Mouse (Mus musculus) C2C12 (cell line): Measurements from ENCODE around the gene Zdhhc20. TPM values are rescaled to one million over a fixed set of nuclear protein-coding genes. Genes with fewer than 3 reads are reported as not detected.
"Not testable (repeated sequence)": the region's sequence is repeated elsewhere in the genome, so short reads cannot be mapped to it uniquely, and the experiment has no call there.

Experiments
- H3K27me3 ChIP-seq: one replicate; pipeline ENCODE4 v1.6.1; 2011; ENCODE audit not compliant: control insufficient read depth, insufficient read depth, insufficient read length
- H3K36me3 ChIP-seq: one replicate; pipeline ENCODE4 v1.6.1; 2011; ENCODE audit not compliant: control insufficient read depth, insufficient read depth
- H3K4me3 ChIP-seq: one replicate; pipeline ENCODE4 v1.5.1; 2011; ENCODE audit warnings: mild to moderate bottlenecking, control low read depth; ENCODE audit not compliant: poor library complexity, insufficient read depth, severe bottlenecking
- H3K79me2 ChIP-seq: one replicate; pipeline ENCODE4 v1.6.1; 2011; ENCODE audit not compliant: control insufficient read depth, insufficient read depth
- H3K79me3 ChIP-seq: one replicate; pipeline ENCODE4 v1.6.1; 2011; ENCODE audit warnings: low read depth, control low read depth
- H3ac ChIP-seq: one replicate; pipeline ENCODE3; 2011; ENCODE audit warnings: low read depth; ENCODE audit not compliant: control insufficient read depth, insufficient read length
- CEBPB ChIP-seq: IDR thresholded peaks from one replicate; pipeline ENCODE4 v1.6.1; 2011; ENCODE audit warnings: low read depth, mild to moderate bottlenecking, control low read depth, moderate library complexity
- CTCF ChIP-seq: IDR thresholded peaks from one replicate; pipeline ENCODE4 v1.5.1; 2011; ENCODE audit not compliant: control insufficient read depth, insufficient read depth, insufficient read length
- FOSL1 ChIP-seq: IDR thresholded peaks from one replicate; pipeline ENCODE4 v1.8.0; 2011; ENCODE audit warnings: mild to moderate bottlenecking, low read length; ENCODE audit not compliant: poor library complexity, insufficient read depth, severe bottlenecking
- MAX ChIP-seq: IDR thresholded peaks from one replicate; pipeline ENCODE4 v1.6.1; 2011; ENCODE audit warnings: mild to moderate bottlenecking, control low read depth
- MYOD1 ChIP-seq: IDR thresholded peaks from one replicate; pipeline ENCODE4 v1.6.1; 2011; ENCODE audit warnings: low read depth; ENCODE audit not compliant: control insufficient read depth, insufficient read length
- MYOG ChIP-seq: IDR thresholded peaks from one replicate; pipeline ENCODE4 v1.6.1; 2011; ENCODE audit not compliant: control insufficient read depth, insufficient read length; ENCODE audit errors: extremely low read depth
- USF1 ChIP-seq: IDR thresholded peaks from one replicate; pipeline ENCODE4 v1.6.1; 2011; ENCODE audit warnings: low read depth, mild to moderate bottlenecking, control low read depth, moderate library complexity
- polyA plus RNA-seq: library from polyadenylated mRNA; unstranded; fragments of >200 nt; fragmentation: generic; extraction: Trizol; gene quantifications from one replicate; pipeline ENCODE4 v1.2.1, GENCODE M21; 2012; ENCODE audit warnings: missing spikeins

The Zdhhc20 gene
- polyA plus RNA-seq, 1 experiment, result 8.0 TPM

GRCm38 (mm10) chr14:57850330-57850729, 39.7 kb downstream of the Zdhhc20 start:
- H3K27me3 ChIP-seq, result no peaks in the 10 kb centered on the region

DNA sequence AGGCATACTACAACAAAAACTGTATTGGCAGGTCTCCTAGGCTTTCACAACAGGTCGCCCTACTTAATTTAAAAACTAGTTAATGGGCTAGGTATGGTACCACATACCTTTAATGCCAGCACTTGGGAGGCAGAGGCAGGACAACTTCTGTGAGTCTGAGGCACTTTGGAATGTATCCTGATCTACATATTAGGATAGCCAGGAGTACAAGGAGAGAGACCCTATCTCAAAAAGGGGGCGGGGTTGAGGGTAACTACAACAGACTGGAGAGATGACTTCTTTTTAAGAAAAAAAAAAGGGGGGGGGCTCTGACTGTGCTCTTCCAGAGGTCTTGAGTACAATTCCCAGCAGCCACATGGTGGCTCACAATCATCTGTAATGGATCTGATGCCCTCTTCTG, 41.4 kb downstream of the Zdhhc20 start:
- Histone ChIP-seq H3K79me3 (no peaks in the 10 kb centered on the region), H3K79me2 (no peaks in the 10 kb centered on the region), H3ac (no peak overlapping the region), H3K27me3 (no peaks in the 10 kb centered on the region), H3K36me3 (peaks cover 4% of the 10 kb centered on the region), H3K4me3 (no peak overlapping the region)
- TF ChIP-seq CTCF (no peak), MYOG (no peak), FOSL1 (no peak), USF1 (no peak), MYOD1 (no peak), MAX (no peak)

More at GRCm38 (mm10) chr14:57850330-57850729, 39.7 kb downstream of the Zdhhc20 start:
- H3K4me3 ChIP-seq, result no peak overlapping the region
- no peaks in the 10 kb centered on the region for H3K79me3 ChIP-seq
- no peak for TF ChIP-seq MYOD1
- TF ChIP-seq CEBPB, result no peak
- no peak for TF ChIP-seq USF1
- TF ChIP-seq MAX, result no peak
- TF ChIP-seq FOSL1, result no peak
- TF ChIP-seq CTCF, result no peak
- TF ChIP-seq MYOG, result no peak
- H3ac ChIP-seq, result no peak overlapping the region
- H3K36me3 ChIP-seq, result peaks cover 4% of the 10 kb centered on the region
- no peaks in the 10 kb centered on the region for H3K79me2 ChIP-seq

DNA sequence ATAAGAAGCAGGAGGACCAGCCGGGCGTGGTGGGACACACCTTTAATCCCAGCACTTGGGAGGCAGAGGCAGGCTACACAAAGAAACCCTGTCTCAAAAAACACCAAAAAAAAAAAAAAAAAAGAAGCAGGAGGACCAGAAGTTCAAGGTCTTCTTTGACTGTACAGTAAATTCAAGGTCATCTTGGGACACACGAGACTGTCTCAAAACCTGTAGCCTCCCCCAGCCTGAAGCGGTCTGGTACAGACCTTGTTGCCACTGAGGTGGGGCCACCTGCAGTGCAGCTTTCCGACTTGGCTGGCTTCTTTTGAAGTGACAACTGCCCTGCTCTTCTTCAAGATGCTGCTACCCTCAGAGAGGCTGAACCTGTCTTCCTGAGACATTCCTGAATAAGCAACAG, 42.0 kb downstream of the Zdhhc20 start:
- H3ac ChIP-seq, H3K36me3 ChIP-seq, H3K79me3 ChIP-seq, H3K27me3 ChIP-seq, H3K79me2 ChIP-seq, H3K4me3 ChIP-seq: not testable (repeated sequence)

DNA sequence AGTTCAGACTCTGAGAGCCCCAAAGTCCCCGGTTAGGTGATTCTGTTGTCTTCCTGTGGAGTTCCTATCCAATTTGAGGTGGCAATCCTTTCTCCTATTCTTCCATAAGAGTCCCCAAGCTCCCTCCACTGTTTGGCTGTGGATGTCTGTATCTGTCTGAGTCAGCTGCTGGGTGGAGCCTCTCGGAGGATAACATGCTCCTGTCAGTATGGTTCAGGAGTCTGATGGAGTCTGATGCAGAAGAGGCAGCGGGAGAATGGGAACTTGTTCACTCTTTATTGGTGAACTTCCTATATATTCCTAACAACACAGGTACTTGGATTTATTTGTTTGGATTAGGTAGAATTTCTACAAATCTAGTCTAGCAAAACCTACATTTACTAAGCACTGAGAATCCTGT, 45.5 kb downstream of the Zdhhc20 start:
- TF ChIP-seq CEBPB (no peak), MYOG (no peak), USF1 (no peak)
- no peaks in the 10 kb centered on the region for H3K79me3 ChIP-seq
- no peak overlapping the region for H3ac ChIP-seq
- H3K27me3 ChIP-seq, result no peaks in the 10 kb centered on the region
- H3K4me3 ChIP-seq, result no peak overlapping the region
- no peaks in the 10 kb centered on the region for H3K79me2 ChIP-seq
- no peaks in the 10 kb centered on the region for H3K36me3 ChIP-seq

DNA sequence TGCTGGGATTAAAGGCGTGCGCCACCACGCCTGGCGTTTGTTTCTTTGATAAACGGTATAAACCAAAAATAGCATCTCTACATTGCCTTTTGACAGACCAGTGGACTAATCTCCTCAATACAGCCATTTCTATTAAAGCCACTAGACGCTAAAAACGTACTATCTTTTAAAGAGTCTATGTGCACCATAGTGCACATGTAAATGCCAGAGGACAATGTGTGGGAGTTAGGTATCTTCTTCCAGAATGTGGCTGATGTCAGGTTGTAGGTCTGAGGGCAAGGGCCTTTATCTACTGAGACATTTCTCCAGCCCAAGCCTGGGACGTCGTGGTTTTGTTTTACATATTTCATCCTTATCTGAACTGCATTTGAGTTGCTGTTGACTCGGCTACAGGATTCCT, 54.9 kb downstream of the Zdhhc20 start:
- TF ChIP-seq MYOG, result no peak
- no peak for TF ChIP-seq USF1
- TF ChIP-seq FOSL1, result no peak
- no peak for TF ChIP-seq CTCF
- TF ChIP-seq CEBPB, result no peak
- no peak for TF ChIP-seq MAX
- no peak for TF ChIP-seq MYOD1
- no peaks in the 10 kb centered on the region for H3K79me2 ChIP-seq
- no peak overlapping the region for H3K4me3 ChIP-seq
- no peaks in the 10 kb centered on the region for H3K27me3 ChIP-seq
- H3ac ChIP-seq, result no peak overlapping the region
- H3K36me3 ChIP-seq, result peaks cover 14% of the 10 kb centered on the region
- H3K79me3 ChIP-seq, result no peaks in the 10 kb centered on the region

GRCm38 (mm10) chr14:57833526-57833925, 56.5 kb downstream of the Zdhhc20 start:
- Histone ChIP-seq H3ac (no peak overlapping the region), H3K4me3 (no peak overlapping the region), H3K36me3 (peaks cover 12% of the 10 kb centered on the region), H3K27me3 (no peaks in the 10 kb centered on the region), H3K79me3 (no peaks in the 10 kb centered on the region), H3K79me2 (no peaks in the 10 kb centered on the region)
- TF ChIP-seq FOSL1 (no peak), MAX (no peak), USF1 (no peak), CEBPB (no peak), CTCF (no peak), MYOD1 (no peak), MYOG (no peak)
